Mouse (Mus musculus) bone marrow macrophage, adult 2 months (primary cell): Measurements from ENCODE around the gene Mrps11. TPM values are rescaled to one million over a fixed set of nuclear protein-coding genes. Genes with fewer than 3 reads are reported as not detected.

ENCODE experiments used
- H3K27ac ChIP-seq: 2 replicates; pipeline ENCODE4 v1.5.1; 2012; ENCODE audit warnings: low read depth, low read length; ENCODE audit not compliant: insufficient read depth
- H3K4me1 ChIP-seq: 2 replicates; pipeline ENCODE4 v1.6.1; 2012; ENCODE audit warnings: low read length; ENCODE audit not compliant: control insufficient read depth, insufficient read depth
- H3K4me3 ChIP-seq: 2 replicates; pipeline ENCODE4 v1.5.1; 2012; ENCODE audit warnings: mild to moderate bottlenecking, low read length, moderate library complexity; ENCODE audit not compliant: insufficient read depth
- CTCF ChIP-seq: IDR thresholded peaks from 2 replicates; pipeline ENCODE4 v1.5.1; 2012; ENCODE audit warnings: low read depth, mild to moderate bottlenecking, low read length, moderate library complexity
- POLR2A ChIP-seq: IDR thresholded peaks from 2 replicates; pipeline ENCODE4 v1.6.1; 2012; ENCODE audit warnings: mild to moderate bottlenecking, low read depth, low read length, borderline replicate concordance
- polyA plus RNA-seq: library from polyadenylated mRNA; stranded (reverse); fragments of >200 nt; gene quantifications from 2 replicates; pipeline ENCODE4 v1.2.4, GENCODE M21; 2012; ENCODE audit not compliant: missing spikeins, insufficient read depth, insufficient read length

Gene Mrps11
- polyA plus RNA-seq, 1 experiment, result 21.5 TPM

DNA sequence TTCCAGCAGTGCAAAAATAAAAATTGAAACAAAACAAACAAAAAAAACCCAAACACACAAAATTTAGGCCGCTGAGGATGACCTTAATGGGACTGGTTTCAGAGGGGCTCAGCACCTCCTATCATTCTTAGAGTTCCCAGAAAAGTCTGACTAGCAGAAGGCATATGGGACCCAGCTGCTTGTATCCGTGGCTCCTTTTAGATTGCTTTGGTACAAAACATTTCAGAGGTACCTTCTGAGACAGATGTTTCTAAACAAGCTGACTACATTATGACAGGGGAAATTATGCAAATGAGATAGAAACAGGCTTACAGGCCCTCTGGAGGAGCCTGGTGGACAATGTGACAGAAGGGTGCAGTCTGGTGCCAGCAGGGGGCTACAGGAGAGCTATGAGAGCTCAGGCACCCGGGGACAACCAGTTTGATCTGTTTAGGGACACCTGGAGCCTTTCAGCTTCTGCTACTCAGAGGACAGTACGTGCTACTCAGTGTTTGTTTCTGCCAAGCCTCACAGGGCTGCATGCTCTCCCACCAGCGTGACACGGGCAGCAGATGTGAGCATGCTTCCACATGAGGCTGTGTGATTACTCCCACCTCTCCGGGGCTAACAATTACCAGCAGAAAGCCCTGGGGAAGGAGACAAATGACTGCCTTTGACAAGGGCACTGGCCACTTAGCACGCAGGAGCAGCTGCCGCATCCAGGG lies 43.9 kb downstream of the Mrps11 start:
- H3K27ac ChIP-seq, result no peak overlapping the region
- no peak overlapping the region for H3K4me3 ChIP-seq
- H3K4me1 ChIP-seq, result no peaks in the 10 kb centered on the region
- TF ChIP-seq CTCF (no peak), POLR2A (no peak)

DNA sequence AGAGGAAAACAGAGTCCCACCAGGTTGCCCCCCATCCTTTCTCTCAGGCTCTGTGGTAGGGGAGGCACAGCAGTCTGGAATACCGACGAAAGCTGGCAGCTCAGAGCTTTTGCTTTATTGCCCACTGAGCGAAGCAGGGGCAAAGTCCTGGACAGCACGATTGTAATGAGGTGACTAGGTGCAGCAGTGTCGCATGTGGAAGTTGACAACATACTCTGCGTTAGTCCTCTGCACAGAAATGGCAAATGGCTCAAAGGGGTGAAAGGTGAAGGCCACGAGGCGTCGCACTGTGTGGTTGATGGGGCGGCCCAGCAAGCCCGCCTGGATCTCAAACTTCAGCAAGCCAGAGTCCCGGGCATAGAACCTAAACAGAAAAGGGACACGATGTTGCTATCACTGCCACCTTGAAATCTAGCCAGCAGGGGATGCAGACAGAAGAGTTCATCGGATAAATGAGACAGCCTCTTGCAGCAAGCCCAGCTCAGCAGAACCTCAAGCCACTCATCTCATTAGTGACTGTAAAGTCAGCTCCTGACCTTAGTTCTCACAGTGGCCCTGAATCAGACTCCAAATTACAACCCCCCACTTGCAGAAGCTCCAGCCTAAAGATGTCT lies 44.9 kb downstream of the Mrps11 start:
- no peak overlapping the region for H3K27ac ChIP-seq
- no peak overlapping the region for H3K4me3 ChIP-seq
- no peak for TF ChIP-seq CTCF
- no peak for TF ChIP-seq POLR2A
- H3K4me1 ChIP-seq, result no peaks in the 10 kb centered on the region

DNA sequence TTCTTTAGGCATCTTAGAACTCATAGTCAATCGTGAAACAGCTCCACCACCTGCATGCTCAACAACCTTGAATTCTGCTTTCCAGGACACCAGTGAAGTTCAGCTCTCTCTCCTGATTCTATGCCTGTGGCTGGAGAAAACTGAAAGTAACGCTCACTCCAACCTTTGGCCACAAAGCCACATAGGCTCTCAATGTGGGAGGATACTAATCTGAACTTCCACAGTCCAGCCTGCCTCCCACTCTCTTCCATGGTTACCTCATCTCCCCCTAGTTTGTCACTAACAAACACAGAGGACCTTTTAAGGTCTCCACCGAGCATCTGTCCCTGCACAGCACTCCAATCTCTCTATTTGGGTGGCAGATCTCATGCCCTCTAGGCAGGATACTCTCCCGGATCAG lies 52.7 kb downstream of the Mrps11 start:
- no peaks in the 10 kb centered on the region for H3K4me1 ChIP-seq
- no peak for TF ChIP-seq CTCF
- TF ChIP-seq POLR2A, result no peak
- H3K4me3 ChIP-seq, result no peak overlapping the region
- no peak overlapping the region for H3K27ac ChIP-seq

DNA sequence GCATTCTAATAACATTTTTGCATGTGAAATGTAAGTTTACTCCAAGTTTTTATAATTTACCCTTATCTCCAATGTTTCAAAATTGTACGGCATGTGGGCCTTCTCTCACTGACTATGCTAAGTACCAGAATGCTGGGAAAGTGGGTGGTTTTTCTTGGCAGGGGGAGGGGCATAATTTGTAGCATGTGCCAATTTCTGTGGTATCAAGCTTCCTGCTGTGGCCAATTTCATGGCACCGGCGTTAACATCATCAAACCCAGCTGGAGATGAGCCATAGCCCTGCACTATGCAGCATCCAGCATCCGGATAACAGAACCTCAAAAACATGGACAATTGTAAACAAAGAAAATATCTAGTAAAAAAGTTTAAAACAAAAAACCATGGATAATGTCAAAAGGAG lies 54.3 kb downstream of the Mrps11 start:
- no peak overlapping the region for H3K4me3 ChIP-seq
- H3K4me1 ChIP-seq, result no peaks in the 10 kb centered on the region
- TF ChIP-seq POLR2A, result no peak
- no peak for TF ChIP-seq CTCF
- H3K27ac ChIP-seq, result no peak overlapping the region

DNA sequence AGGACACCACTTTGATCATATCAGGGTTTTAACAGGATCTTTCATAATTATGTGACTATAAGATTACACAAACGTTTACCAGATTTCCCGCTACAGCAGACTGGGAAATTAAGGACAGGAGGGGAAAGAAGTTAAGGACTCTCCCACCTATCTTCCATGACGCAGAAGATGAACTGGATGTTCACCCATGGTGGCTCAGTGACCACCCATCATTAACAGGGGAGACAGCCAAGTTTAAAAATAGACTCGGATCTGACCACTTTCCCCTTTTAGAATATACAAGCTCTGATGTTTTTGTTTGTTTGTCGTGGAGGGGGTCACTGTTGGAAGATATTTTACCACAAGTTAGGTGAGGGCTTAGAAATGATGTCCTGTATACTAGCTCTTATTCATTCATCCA lies 58.7 kb downstream of the Mrps11 start:
- Histone ChIP-seq H3K27ac (no peak overlapping the region), H3K4me3 (no peak overlapping the region), H3K4me1 (peaks cover 3% of the 10 kb centered on the region)
- TF ChIP-seq POLR2A, result no peak
- no peak for TF ChIP-seq CTCF

Other genes starting within 250 kb of the Mrps11 start
- 0.27 TPM in 1 of 2 replicates, not detected in the other for gene Ntrk3, start 45.1 kb upstream of the Mrps11 start, polyA plus RNA-seq
- gene Mrpl46, start 412 bp downstream of the Mrps11 start, polyA plus RNA-seq, result 16.0 and 17.0 TPM in 2 replicates
- 6.7 and 6.8 TPM in 2 replicates for gene Det1, start 64.1 kb downstream of the Mrps11 start, polyA plus RNA-seq
- gene Aen, start 112.7 kb downstream of the Mrps11 start, polyA plus RNA-seq, result 12.8 and 14.6 TPM in 2 replicates
- gene Isg20, start 130.3 kb downstream of the Mrps11 start, polyA plus RNA-seq, result 9.1 and 12.4 TPM in 2 replicates